Mouse (Mus musculus): Measurements from ENCODE around the gene Pga5.

DNA sequence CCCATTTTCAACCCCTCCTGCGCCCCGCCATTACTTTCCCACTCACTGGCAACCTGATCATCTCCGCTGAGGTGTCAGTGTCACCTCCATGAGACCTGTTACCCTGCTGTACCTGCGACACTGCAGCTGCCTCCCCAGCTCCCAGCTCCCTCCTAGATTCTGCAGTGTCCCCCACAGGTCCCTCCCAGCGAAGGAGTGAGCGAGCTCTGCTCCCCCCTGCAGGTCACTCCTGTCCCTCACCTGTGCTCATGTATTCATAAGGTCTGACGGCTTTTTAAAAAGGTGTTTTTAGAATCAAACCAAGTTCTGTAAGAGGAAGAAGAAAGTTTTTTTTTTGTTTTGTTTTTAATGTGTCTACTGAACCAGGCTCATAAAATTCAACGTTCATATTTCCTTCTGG is 24.3 kb upstream of the Pga5 start:
- no peak for TF ChIP-seq CTCF (IDR thresholded peaks at IDR 0.05; ENCODE audit: control insufficient read depth, insufficient read depth, low read length)
- no peak for TF ChIP-seq POLR2A (IDR thresholded peaks at IDR 0.05; ENCODE audit: borderline replicate concordance, control insufficient read depth, low read depth, low read length)

All from bone marrow, adult 2 months (tissue).